Mouse (Mus musculus) embryo, embryonic 11.5 days (tissue): ENCODE results near the gene Ube2d2b.

Source experiments
- DNase-seq: peaks from one replicate; pipeline ENCODE4 v3.0.0-alpha.2; 2012; ENCODE audit warnings: low read depth, low spot score

The Ube2d2b gene

DNA sequence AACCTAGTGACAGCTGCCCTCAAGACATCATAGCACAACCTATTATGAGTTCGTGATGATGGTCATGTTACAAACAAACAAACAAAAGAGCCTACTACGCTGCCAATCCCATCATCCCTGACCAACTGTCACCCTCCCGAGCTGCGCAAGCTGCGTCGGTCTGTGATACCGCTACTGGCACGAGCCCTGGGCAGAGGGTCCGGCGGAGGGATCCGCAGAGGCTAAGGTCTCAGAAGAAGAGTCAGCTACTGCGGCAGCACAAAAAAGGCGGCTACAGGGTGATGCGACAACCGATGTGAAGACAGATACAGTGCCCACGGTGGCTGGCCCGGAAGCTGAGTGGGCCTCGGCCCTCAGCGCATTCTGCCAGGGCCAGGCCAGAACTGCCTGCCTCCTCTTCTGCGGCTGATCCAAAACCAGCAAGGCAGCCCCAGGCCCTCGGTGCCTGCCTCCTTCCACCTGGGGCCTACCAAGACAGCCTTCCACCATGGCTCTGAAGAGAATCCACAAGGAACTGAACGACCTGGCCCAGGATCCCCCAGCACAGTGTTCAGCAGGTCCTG lies at the start of gene Ube2d2b:
Gene Ube2d2b, plus strand, starts transcription at position 102 of the 563 bp plus-strand sequence.
- no peak for DNase-seq

DNA sequence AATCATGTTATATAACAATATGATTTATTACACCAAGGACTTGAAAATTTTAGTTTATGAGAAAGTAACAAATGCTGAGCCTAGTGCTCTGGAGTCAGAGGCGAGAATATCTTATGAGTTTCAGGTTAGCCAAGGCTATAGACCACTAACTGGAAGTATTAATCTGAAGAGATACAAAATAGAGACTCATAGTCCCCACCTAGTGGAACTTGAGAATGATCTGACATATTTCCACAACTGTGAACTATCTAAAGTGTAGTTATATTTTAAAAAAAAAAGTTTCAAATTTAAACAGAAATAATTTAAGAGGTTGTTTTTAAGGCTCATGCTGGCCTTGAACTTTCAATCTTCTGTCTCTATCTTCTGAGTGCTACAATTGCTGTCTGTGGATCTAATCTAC lies 47.5 kb upstream of the Ube2d2b start:
- no peak for DNase-seq

DNA sequence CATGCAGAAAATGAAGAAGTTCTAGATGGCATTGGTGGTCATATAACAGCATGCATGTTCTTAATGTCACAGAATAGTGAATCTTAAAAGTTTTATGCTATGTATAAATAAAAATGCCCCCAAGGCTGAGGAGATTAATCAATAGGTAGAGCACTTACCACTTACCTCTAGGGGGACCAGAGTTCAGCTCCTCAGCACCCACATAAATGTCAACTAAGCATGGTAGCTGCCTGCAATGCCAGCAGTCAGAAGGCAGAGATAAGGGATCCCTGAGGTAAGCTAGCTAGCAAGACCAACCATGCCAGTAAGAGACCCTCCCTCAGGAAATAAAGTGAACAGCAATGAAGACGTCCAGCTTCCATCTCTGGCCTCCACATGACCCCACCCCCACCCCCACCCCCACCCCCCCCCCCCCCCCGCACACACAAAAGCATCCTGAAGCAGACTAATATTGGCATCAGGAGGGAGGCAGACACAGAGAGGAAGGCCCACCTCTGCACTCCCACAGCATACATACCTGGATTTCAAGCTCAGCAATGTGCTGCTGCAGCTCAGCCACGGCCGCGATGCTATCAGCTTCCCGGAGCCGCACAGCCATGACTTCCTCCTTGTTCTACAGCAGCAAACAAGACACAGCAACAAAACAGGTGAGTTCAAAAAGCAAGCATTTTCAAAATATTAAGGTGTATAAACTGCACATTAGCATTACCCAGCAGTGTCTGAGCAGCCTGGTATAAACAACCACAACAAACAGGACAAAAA lies 42.0 kb upstream of the Ube2d2b start:
- no peak for DNase-seq

DNA sequence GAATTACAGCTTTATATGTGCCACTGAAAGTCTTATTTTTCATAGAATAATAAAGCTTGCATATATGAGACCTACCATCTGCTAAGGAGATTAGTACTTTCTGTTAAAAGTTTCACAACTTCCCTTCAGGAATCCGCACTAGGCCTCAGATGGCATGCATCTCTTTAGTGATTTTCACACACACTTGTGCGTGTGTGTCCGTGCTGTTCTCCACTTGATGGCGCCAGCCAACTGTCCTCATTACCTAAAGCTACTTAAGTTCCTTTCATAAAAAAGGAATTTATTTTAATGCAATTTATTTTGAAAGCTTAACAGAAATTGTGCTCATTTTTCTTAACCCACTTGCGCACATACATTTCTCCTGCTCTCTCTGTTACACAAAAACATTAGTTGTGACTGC lies 40.4 kb upstream of the Ube2d2b start:
- no peak for DNase-seq

DNA sequence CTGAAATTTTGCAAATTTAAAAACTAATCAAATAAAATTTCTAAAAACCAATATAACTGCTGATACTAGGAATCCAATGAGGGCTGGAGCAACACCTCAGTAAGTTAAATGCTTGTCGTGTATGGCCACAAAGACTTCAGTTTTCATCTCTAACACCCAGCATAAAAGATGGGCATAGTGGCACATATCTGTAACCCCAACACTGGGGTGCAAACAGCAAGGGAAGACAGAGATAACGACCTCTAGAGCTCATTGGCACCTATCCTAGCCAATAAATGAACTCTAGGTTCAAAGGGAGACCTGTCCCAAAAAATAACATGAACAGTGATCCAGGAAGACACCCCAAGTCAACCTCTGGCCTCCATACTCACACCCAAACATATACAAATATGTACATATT lies 37.9 kb upstream of the Ube2d2b start:
- DNase-seq, result no peak

DNA sequence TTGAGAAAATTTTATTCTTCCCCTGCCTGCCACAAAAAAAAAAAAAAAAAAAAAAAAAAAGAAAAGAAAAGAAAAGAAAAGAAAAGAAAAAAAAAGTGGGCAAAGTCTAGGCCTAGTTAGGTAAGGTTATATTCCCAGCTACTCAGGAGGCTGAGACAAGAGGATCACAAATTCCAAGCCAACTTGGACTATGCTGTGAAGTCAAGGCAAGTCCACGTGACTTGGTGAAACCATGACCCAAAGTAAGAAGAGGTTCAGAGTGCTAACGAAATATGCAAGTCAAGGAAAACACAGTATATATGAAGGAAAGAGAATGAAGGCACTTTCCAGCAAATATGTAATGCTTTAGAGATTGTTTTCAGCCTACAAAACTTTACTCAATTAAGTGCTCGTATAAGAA lies 37.4 kb upstream of the Ube2d2b start:
- no peak for DNase-seq

DNA sequence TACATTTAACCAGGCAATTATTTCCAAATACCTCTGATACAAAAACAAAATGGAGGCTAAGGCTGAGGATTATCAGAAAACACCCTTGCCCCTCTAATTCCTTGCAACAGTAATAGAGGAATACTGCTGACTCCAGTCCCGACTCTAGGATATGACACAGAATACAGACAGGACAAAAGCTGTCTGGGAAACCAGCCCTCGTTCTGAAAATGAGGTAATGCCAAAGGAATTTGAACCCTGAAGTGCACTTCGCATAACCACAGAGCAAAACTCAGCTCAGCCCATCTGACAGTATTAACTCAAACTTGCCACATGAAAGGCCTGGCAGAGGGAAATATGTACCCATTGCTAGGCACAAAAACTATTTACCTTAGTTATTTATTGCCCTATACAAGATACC lies 36.6 kb upstream of the Ube2d2b start:
- DNase-seq, result no peak

DNA sequence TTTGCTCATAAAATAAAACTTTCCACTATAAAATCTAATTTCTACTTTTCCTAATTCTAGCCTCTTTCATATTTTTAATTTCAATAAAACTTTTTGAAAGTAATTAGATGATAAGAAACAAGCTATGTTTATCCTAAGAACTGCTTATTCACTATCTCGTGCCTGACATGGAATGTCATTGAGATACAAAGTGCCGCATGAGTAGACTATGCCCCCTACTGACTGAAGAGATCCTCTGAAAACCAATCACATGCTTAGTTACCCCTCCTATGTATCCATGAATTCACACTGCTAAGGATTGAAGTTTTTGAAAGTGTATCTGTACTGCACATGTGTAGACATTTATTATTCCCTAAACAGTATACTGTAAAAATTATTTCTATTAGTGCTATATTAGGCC lies 36.0 kb upstream of the Ube2d2b start:
- no peak for DNase-seq

DNA sequence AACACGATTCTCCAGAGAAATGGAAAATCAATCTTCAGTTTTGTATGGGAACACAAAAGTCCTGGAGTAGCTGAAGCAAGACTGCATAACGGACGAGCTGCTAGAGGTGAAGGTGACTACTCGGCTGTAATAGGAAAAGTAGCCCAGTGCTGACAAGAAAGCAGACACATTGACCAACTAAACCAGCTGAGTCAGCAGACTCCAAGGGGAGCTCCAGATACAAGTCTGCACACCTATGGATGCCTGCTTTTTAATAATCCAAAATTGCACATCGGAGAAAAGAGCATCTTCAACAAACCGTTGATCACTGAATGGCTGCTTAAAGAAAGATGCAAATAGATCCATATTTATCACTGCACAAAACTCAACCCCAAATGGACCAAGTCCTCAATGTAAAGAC lies 31.6 kb upstream of the Ube2d2b start:
- DNase-seq, result no peak

DNA sequence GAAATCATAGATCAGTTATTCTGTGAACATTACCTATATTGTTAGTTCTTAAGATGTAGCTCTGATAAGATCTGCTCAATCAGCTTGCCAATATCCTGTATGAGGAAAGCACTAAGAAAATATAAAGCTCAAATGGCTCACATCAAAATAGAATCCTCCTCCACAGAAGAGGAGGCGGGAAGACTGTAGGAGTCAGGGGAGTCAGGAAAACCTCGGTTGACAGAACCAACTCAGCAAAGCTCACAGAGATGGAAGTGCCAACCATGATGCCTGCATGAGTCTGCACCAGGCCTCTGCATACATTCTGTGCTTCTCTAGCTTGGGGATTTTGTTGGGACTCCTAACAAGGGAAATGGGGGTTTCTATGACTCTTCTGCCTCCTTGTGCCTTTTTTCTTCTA lies 28.7 kb upstream of the Ube2d2b start:
- DNase-seq, result no peak

DNA sequence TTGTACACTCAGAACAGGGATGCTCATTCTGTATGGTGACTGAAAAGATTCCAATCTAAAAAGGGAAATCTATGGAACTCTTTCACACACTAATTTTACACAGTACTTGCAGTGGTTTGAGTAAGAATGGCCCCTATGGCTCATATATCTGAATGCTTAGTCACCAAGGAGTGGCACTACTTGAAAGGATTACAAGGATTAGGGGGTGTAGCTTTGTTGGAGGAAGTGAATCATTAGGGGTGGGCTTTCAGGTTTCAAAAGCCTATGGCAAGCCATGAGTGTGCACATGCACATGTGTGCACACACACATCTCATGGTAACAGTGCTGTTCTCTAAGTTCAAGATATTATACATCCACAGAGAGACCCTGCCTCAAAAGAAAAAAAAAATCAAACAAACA lies 27.3 kb upstream of the Ube2d2b start:
- DNase-seq, result no peak

DNA sequence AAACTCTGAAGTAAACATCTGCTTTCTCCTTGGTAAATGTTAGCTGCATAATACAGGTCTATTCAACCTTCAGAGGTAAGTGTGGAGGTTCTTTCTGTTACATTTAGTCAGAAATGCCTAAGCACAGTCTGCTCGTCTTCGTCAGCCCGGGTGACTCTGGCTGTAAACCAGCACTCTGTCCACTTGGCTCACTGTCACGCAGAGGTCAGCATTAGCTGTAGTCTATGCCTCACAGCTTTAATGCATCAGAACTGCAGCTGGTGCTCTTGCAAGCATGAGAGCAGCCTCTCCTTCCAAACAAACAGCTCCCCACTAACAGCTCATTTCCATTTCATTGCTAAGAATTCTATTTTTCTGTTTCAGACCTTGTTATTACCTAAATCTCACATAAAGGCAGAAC lies 22.4 kb upstream of the Ube2d2b start:
- DNase-seq, result no peak

DNA sequence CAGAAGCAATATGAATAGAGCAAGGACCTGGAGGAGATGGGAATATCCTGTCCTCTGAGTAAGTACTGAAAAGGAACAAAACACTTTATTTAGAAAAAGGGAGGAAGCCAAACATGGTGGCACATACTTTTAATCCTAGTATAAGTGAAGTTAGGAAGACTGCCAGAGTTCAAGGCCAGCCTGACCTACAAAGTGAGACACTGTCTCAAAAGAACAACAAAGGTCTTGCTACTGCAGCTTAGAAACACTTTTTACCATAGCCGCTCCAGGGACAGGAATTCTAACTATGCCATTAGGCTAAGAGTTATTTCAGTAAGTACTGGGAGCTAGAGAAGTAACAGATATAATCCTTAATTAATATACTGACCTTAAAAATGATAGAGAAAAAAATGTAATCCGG lies 15.2 kb upstream of the Ube2d2b start:
- no peak for DNase-seq

DNA sequence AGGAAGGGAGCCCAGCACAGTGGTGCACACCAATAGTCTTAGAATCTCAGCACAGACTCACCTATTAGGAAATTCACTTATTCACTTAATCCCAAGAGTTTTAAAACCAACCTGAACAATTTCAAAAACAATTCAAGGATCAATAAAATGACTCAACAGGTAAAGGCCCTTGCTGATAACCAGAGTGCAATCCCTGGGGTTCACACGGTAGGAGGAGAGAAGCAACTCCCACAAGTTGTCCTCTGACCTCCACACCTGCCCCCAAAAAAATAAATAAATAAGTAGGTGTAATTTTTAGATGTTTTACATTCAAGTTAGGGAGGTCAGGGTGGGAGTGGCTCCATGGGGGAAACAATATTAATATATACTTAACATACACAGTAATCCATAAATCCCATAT lies 7.4 kb upstream of the Ube2d2b start:
- DNase-seq, result no peak

DNA sequence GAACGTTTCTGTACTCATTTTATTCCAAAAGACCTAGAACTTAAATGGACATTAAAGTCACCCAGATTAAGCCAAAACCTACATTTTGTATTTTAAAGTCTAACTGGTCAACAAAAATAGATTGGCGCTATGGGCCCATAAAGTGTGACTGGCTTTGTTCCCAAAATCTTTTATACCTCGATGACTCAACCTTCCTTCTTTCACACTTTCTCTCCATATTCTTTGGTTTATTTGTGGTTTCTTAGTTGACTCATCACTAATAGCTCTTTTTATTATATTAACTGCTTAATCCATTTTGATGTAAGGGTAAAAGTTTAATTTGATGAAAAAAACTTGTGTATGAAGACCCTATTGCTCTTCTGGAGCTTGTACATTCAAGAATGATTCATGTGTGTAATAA lies 1.5 kb downstream of the Ube2d2b start:
- DNase-seq, result no peak

DNA sequence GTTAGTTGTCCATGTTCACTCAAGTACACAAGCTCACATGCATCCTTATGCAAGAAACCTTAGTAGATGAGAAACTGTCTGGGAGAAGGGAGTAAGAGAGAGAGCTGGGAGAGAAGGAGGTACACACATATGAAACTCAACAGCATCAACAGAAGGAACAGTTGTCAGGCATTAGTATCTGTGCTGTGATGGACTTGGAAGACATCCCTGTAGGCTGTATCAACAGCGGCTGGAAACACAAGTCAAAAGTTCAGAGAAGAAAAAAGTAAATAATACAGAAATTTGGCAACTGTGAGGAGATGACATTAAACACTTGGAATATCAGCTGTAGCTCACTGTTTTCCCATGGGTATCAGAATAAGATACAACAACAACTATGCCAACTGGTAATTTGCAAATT lies 4.4 kb downstream of the Ube2d2b start:
- DNase-seq, result no peak

DNA sequence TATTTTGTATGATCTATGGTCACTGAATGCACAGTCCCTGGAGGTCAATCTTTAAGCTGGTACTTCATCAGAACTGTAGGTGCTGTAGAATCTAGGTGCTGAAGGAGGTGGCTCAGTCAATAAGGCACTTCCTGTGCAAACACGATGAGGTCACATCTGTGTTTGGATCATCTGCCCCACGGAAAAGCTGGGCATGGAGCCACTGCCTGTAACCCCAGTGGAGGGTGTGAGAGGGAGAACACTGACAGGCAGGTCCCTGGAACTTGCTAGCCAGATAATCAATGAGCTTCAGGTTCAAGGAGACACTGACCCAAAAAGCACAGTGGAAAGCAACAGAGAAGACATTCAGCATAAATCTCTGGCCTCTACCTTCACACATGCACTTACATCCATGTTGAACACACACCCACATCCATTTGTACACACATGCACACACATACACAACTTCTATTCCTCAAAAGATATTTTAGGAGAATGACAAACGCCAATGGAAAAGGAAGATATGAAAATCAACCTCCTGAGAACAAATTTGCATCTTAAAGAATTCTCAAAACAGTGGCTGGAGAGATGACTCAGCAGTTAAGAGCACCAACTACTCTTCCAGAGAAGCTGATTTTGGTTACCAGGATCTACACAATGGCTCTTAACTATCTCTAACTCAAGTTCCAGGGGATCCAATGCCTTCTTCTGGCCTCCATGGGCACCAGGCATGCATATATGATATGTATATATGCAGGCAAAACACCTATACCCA lies 9.2 kb downstream of the Ube2d2b start:
- no peak for DNase-seq

DNA sequence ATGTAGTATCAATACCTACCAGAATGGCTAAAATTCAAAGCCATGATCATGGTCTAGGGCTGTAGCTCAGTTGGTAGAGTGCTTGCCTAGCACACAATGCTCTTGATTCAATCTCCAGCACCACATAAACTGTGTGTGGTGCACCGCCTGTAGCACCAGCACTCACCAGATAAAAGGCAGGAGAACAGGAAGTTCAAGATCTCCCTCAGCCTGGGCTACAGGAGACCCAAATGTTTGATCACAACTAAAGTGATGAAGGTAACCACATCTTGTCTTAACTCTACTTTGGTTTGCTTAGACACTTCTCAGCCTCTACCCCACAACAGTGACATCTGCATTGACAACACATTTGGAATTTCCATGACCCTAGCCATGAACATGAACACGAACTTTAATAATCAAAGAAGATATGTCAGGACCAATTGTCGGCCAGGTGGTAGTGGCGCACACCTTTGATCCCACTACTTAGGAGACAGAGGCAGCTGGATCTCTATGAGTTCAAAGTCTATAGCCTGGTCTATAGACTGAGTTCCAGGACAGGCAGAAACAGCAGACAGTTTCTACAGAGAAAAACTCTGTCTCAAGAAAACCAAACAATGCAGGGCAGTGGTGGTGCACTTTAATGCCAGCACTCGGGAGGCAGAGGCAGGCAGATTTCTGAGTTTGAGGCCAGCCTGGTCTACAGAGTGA lies 10.8 kb downstream of the Ube2d2b start:
- DNase-seq, result no peak

DNA sequence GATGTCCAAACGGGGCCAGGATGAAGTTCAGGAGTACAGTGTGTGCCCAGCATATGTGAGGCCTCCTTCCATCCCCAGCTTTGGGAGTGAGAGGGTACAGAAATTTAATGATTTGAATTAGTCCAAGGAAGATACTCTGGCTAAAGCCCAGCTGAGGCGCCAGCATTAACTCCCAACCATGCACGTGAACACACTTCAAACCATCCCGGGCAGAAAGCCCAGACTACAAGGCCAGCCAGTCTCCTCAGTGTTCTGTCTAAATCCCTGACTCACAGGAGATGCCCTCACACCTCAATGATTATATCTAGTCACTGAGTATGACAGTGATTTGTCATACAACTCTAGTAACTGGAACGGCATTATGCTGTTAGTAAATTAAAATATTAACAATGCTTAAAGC lies 17.4 kb downstream of the Ube2d2b start:
- DNase-seq, result no peak

DNA sequence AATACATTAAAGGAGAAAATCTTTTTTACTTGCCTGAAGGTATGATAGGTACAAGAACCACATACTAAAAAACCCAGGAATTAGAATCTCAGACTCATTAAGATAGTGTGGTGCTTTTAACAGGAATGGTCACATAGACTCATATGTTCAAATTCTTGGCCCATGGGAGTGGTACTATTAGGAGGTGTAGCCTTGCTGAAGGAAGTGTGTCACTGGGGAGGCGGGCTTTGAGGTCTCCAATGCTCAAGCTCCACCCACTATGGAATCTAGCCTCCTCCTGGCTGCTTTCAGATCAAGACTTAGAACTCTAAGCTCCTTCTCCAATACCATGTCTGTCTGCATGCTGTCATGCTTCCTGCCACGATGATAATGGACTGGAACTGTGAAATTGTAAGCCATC lies 17.9 kb downstream of the Ube2d2b start:
- DNase-seq, result no peak

DNA sequence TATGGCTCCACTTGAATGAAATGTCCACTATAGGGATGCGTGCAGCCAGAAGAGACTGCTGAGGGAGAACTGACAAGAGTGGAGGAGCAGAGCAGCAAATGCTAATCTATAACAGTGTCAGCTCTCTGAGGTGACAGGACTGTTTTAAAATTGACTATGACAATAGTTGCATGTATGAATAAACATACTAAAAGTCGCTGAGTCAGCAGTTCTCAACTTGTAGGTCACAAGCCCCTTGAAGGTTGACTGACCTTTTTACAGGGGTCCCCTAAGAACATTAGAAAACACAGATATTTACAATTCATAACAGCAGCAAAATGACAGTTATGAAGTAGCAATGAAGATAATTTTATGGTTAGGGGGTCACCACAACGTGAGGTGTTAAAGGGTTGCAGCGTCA lies 19.1 kb downstream of the Ube2d2b start:
- no peak for DNase-seq

DNA sequence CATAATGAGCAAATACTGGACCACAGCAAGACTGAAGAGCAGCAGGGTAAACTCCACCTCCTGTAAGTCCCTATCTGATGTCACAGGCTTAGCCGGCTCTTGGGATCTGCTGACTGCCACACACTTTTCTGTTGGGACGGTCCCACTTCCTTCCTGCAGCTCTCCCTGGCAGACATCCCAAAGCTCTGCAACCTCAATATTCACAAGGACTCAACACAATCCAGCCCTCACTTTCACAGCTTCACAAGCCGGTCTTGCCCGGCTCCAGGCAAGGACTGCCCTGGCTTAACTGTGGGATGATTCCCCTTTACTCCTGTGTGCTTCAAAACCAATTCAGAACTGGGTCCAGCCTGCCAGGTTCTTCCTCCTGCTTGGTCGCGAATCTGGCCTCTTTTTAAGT lies 23.9 kb downstream of the Ube2d2b start:
- no peak for DNase-seq

DNA sequence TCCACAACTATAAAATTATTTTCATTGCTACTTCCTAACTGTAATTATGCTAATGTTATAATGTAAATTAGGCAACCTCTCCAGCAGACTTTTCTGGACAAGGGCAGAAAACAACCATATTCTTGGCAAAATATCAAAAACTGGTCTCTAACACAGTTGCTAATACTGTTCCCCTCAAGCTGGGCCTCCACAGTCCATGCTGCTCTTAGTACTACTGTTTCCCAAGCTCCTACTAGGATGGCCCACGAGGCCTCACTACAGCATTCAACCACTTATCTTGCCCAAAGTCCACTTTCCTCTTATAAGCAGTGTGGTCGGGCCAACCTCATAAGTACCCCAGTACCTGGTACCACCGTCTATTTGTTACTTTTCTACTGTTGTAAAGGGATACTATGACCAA lies 24.7 kb downstream of the Ube2d2b start:
- no peak for DNase-seq
